Mouse (Mus musculus) hematopoietic stem cell, adult 5-6 weeks (primary cell): ENCODE measurements around the gene Sgip1. TPM values are rescaled to one million over a fixed set of nuclear protein-coding genes. Genes with fewer than 3 reads are reported as not detected.

Experiments used
- ATAC-seq, 2 experiments: fragments of 125-278 bp in 1 of 2; replicated peaks in 1 of 2; 2 replicates each; pipeline ENCODE4 v1.8.0; 2016 to 2017; ENCODE audit warnings: inconsistent platforms in 2 of 2, mild to moderate bottlenecking in 2 of 2, moderate number of reproducible peaks in 2 of 2, low read depth in 1 of 2, moderate TSS enrichment in 1 of 2; ENCODE audit not compliant: low FRiP score in 2 of 2, poor library complexity in 2 of 2, severe bottlenecking in 2 of 2, insufficient read depth in 1 of 2, low TSS enrichment in 1 of 2
- total RNA-seq: library from RNA; stranded (forward); fragments of 172-1452, 232-1000 nt; gene quantifications from 2 replicates; pipeline ENCODE4 v1.2.3, GENCODE M21; 2017

Sgip1 gene
- total RNA-seq, 1 experiment from 2014 or later: 3.2 TPM

GRCm38 (mm10) chr4:103013490-103013889, 272.4 kb downstream of the Sgip1 start:
- no peak for ATAC-seq

Other genes with a start within 250 kb of the Sgip1 start
- 2.9 TPM in 1 of 2 replicates, not detected in the other for gene Tctex1d1, start 237.3 kb downstream of the Sgip1 start, total RNA-seq